ENCODE assay signal across 8 mouse cellular contexts in the genomic region with DNA sequence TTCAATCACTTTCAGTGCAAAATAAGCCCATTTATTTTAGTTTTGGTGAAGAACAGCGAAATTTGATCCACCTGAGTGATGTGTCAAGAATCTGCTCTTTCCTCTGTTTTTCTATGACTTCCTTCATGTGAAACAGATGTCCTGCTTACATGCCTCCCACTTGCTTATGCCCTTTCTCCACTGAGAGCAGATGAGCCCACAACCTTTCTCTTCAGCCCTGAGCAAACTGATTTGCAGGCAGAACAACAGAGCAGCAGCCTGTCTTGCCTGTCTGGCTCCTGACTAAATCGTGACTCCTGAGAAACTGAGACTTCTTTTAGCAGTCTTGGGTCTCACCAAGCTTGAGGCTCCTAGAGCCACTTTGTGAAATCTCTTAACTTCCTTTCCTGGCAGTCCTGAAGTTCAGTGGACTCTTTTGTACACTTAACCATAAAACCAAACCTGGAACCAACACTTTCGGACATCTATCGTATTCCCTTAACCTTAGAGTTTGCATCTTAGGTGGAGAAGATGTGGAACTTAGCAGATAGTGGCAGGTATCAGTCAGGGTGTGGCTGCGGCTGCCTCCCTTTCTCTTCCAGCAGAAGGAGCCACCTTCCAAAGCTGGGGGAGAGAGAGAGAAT. TPM values are rescaled to one million over a fixed set of nuclear protein-coding genes. Genes with fewer than 3 reads are reported as not detected.
DNase-seq lines count a peak whose midpoint lies in the region; ATAC-seq and TF ChIP-seq lines count a peak whose summit lies in the region.
"Had no signal": no experiment of that assay in that cellular context is flagged by ENCODE, and none has a peak within 500 bp of the region (broad histone marks: within the 10 kb centered on the region; RNA-seq: fewer than 3 reads in every experiment).

No protein-coding gene starts in this region.

- H3K9me3 ChIP-seq in lung, postnatal 0 days (ENCODE audit: low read length): no peaks in the 10 kb centered on the region
- no peaks in the 10 kb centered on the region for H3K9me3 ChIP-seq in forebrain, embryonic 10.5 days
- H3K9me3 ChIP-seq in limb, embryonic 12.5 days: no peaks in the 10 kb centered on the region
- H3K9me3 ChIP-seq in stomach, embryonic 16.5 days (replicated peaks; ENCODE audit: control insufficient read depth, low read length): no peaks in the 10 kb centered on the region

- H3K4me2 ChIP-seq in lung, postnatal 0 days (replicated peaks; ENCODE audit: low read depth, low read length): peak overlapping the region; percentile 95
- H3K4me2 ChIP-seq in limb, embryonic 12.5 days: peak overlapping the region; percentile 95
- H3K4me2 ChIP-seq in stomach, embryonic 16.5 days (ENCODE audit: low read depth, low read length): peak overlapping the region; percentile 97

- no peaks in the 10 kb centered on the region; the same call in 1 of the 2 replicates for H3K4me1 ChIP-seq in lung, postnatal 0 days (ENCODE audit: insufficient read depth, low read depth, low read length)
- H3K4me1 ChIP-seq in forebrain, embryonic 10.5 days: peaks cover 36% of the 10 kb centered on the region
- H3K4me1 ChIP-seq in limb, embryonic 12.5 days (replicated peaks): peaks cover 5% of the 10 kb centered on the region; the same call in 1 of the 2 replicates
- peaks cover 5% of the 10 kb centered on the region for H3K4me1 ChIP-seq in stomach, embryonic 16.5 days (ENCODE audit: control insufficient read depth, insufficient read depth, low read length)

- no peak for TF ChIP-seq CTCF in lung, postnatal 0 days (IDR thresholded peaks at IDR 0.05)

- TF ChIP-seq EP300 in lung, postnatal 0 days (IDR thresholded peaks at IDR 0.05): no peak

- no peak overlapping the region for H3K9ac ChIP-seq in lung, postnatal 0 days (replicated peaks; ENCODE audit: low read depth)
- peak overlapping the region; percentile 76 for H3K9ac ChIP-seq in limb, embryonic 12.5 days (replicated peaks)
- no peak overlapping the region for H3K9ac ChIP-seq in stomach, embryonic 16.5 days (ENCODE audit: low read length)
- H3K9ac ChIP-seq: liver, embryonic 14.5 days had no signal

- H3K27me3 ChIP-seq in lung, postnatal 0 days (replicated peaks; ENCODE audit: insufficient read depth, low read length): 0 out of 2 replicates have a peak, but pooled peaks cover 3% of the 10 kb centered on the region
- H3K27me3 ChIP-seq in forebrain, embryonic 10.5 days (ENCODE audit: poor library complexity, severe bottlenecking): peaks cover 28% of the 10 kb centered on the region
- H3K27me3 ChIP-seq in limb, embryonic 12.5 days: peaks cover 19% of the 10 kb centered on the region
- no peaks in the 10 kb centered on the region for H3K27me3 ChIP-seq in stomach, embryonic 16.5 days (ENCODE audit: control insufficient read depth, insufficient read depth, low read length)

- ATAC-seq in lung, postnatal 0 days: no peak
- no peak for ATAC-seq in limb, embryonic 12.5 days (ENCODE audit: insufficient number of reproducible peaks, insufficient read depth, low FRiP score, low TSS enrichment, low read depth)
- ATAC-seq in stomach, embryonic 16.5 days (ENCODE audit: insufficient read depth, low FRiP score): no peak; the same call in 1 of the 2 replicates

- no peaks in the 10 kb centered on the region for H3K36me3 ChIP-seq in lung, postnatal 0 days (ENCODE audit: insufficient read depth, low read length)
- no peaks in the 10 kb centered on the region for H3K36me3 ChIP-seq in forebrain, embryonic 10.5 days (replicated peaks)
- no peaks in the 10 kb centered on the region for H3K36me3 ChIP-seq in limb, embryonic 12.5 days
- no peaks in the 10 kb centered on the region for H3K36me3 ChIP-seq in stomach, embryonic 16.5 days (ENCODE audit: control insufficient read depth, insufficient read depth, low read length)

- H3K27ac ChIP-seq in lung, postnatal 0 days (ENCODE audit: low read length): no peak overlapping the region
- H3K27ac ChIP-seq in forebrain, embryonic 10.5 days: peak overlapping the region; percentile 92
- 0 out of 2 replicates have a peak overlapping the region, but pooled peaks have one; percentile 1 for H3K27ac ChIP-seq in limb, embryonic 12.5 days
- H3K27ac ChIP-seq in stomach, embryonic 16.5 days (ENCODE audit: low read length): no peak overlapping the region
- H3K27ac ChIP-seq: liver, embryonic 14.5 days had no signal

- no peak for DNase-seq in lung, postnatal 0 days (ENCODE audit: low spot score)
- DNase-seq in lung, postnatal 36 days: no peak
- peak; percentile 22 for DNase-seq in forebrain, embryonic 10.5 days (ENCODE audit: extremely low spot score, low spot score)
- DNase-seq in kidney, adult 18-20 months: no peak
- DNase-seq in kidney, postnatal 25 days: no peak

- H3K4me3 ChIP-seq in lung, postnatal 0 days (ENCODE audit: low read depth, low read length): peak overlapping the region; percentile 64
- H3K4me3 ChIP-seq in forebrain, embryonic 10.5 days: peak overlapping the region; percentile 77
- peak overlapping the region; percentile 68 for H3K4me3 ChIP-seq in limb, embryonic 12.5 days (replicated peaks)
- peak overlapping the region; percentile 69 for H3K4me3 ChIP-seq in stomach, embryonic 16.5 days (replicated peaks; ENCODE audit: low read length)

- 21% methylated on average over 5 of the region's 5 CpGs for WGBS in lung, postnatal 0 days
- WGBS in forebrain, embryonic 10.5 days: 17% methylated on average over 5 of the region's 5 CpGs
- 16% methylated on average over 5 of the region's 5 CpGs for WGBS in limb, embryonic 12.5 days
- 20% methylated on average over 5 of the region's 5 CpGs for WGBS in stomach, embryonic 16.5 days

RNA-seq across cellular contexts. Expression of a gene that starts 0.5 kb away (rescaled TPM):
- polyA plus RNA-seq in lung, postnatal 0 days (2015; fragmentation: Nextera tagmentation; extraction: Ambion mirVana): 13.0 and 13.8 TPM in 2 replicates
- polyA plus RNA-seq in forebrain, embryonic 10.5 days (2016; fragmentation: Nextera tagmentation; extraction: Ambion mirVana): 10.4 and 11.3 TPM in 2 replicates
- polyA plus RNA-seq in limb, embryonic 12.5 days (2016; fragmentation: Nextera tagmentation; extraction: Ambion mirVana): 7.6 and 9.9 TPM in 2 replicates
- 6.7 and 7.7 TPM in 2 replicates for polyA plus RNA-seq in stomach, embryonic 16.5 days (2015; fragmentation: Nextera tagmentation; extraction: Ambion mirVana)

Comparison
In these comparisons a context has a peak if more than half of its experiments do, and no peak if none do; other contexts are left out.
1. H3K27ac ChIP-seq: peak in forebrain, embryonic 10.5 days (single experiment) and limb, embryonic 12.5 days (single experiment); none in lung, postnatal 0 days (single experiment) and stomach, embryonic 16.5 days (single experiment).
2. Peak in every context shown above with its lines, with median percentiles within 50 percentile points of each other: H3K4me2 ChIP-seq and H3K4me3 ChIP-seq.